ENCODE assay signal across 7 mouse cellular contexts in genomic region chr1:135585573-135585972, GRCm38 (mm10). TPM values are rescaled to one million over a fixed set of nuclear protein-coding genes. Genes with fewer than 3 reads are reported as not detected.
A peak's percentile ranks its signal among the peaks of the same experiment; 100 is the strongest.
DNase-seq lines count a peak whose midpoint lies in the region; ATAC-seq and TF ChIP-seq lines count a peak whose summit lies in the region.

No protein-coding gene starts in this region.

- DNase-seq in CD4-positive helper T cell, adult 2 months (ENCODE audit: low read depth, low spot score), result peak; percentile 15
- DNase-seq in ZHBTc4 (ENCODE audit: low read depth, low spot score), result peak; percentile 70
- DNase-seq in heart, postnatal 4 days, result peak; percentile 58
- DNase-seq in left cerebral cortex, adult 11 months (ENCODE audit: low spot score), result peak; percentile 65

- TF ChIP-seq CTCF in small intestine, adult 2 months (IDR thresholded peaks at IDR 0.05; ENCODE audit: extremely low read depth, insufficient read length, insufficient replicate concordance, low read depth, low read length), result no peak

- H3K27ac ChIP-seq in forebrain, embryonic 12.5 days, result peak overlapping the region; percentile 90
- H3K27ac ChIP-seq in small intestine, adult 2 months (ENCODE audit: insufficient read depth, low read depth, low read length), result no peak overlapping the region

- peak overlapping the region; percentile 80 for H3K9ac ChIP-seq in forebrain, embryonic 12.5 days

- ATAC-seq in forebrain, embryonic 12.5 days (ENCODE audit: low FRiP score), result peak; percentile 73

- peaks cover 60% of the 10 kb centered on the region for H3K4me1 ChIP-seq in forebrain, embryonic 12.5 days
- peaks cover 46% of the 10 kb centered on the region for H3K4me1 ChIP-seq in megakaryocyte, embryonic 14.5 days
- peaks cover 7% of the 10 kb centered on the region for H3K4me1 ChIP-seq in small intestine, adult 2 months (ENCODE audit: control insufficient read depth, insufficient read depth, insufficient read length, low read length)

- peak overlapping the region; percentile 64 for H3K4me3 ChIP-seq in forebrain, embryonic 12.5 days (replicated peaks)
- H3K4me3 ChIP-seq in megakaryocyte, embryonic 14.5 days (replicated peaks), result peak overlapping the region; percentile 88
- peak overlapping the region; percentile 62 for H3K4me3 ChIP-seq in small intestine, adult 2 months (ENCODE audit: low read depth, low read length)

- 0% methylated on average over 19 of the region's 19 CpGs for WGBS in forebrain, embryonic 12.5 days
- WGBS in small intestine, adult 2 months, result under 1% methylated on average over 18 of the region's 19 CpGs

- H3K36me3 ChIP-seq in forebrain, embryonic 12.5 days (replicated peaks), result no peaks in the 10 kb centered on the region
- peaks cover 66% of the 10 kb centered on the region for H3K36me3 ChIP-seq in megakaryocyte, embryonic 14.5 days (replicated peaks; ENCODE audit: low read length)
- H3K36me3 ChIP-seq in small intestine, adult 2 months (ENCODE audit: control insufficient read depth, insufficient read depth, low read length), result no peaks in the 10 kb centered on the region

- TF ChIP-seq POLR2A in small intestine, adult 2 months (IDR thresholded peaks at IDR 0.05; ENCODE audit: low read depth, low read length), result no peak

- no peaks in the 10 kb centered on the region for H3K9me3 ChIP-seq in forebrain, embryonic 12.5 days
- H3K9me3 ChIP-seq in megakaryocyte, embryonic 14.5 days, result no peaks in the 10 kb centered on the region

- peak overlapping the region; percentile 95 for H3K4me2 ChIP-seq in forebrain, embryonic 12.5 days

- peaks cover 5% of the 10 kb centered on the region; the same call in 1 of the 2 replicates for H3K27me3 ChIP-seq in forebrain, embryonic 12.5 days
- H3K27me3 ChIP-seq in megakaryocyte, embryonic 14.5 days (replicated peaks), result peaks cover 4% of the 10 kb centered on the region
- peaks cover 20% of the 10 kb centered on the region for H3K27me3 ChIP-seq in small intestine, adult 2 months (ENCODE audit: control insufficient read depth, insufficient read depth, low read length)

RNA-seq across cellular contexts. Expression of gene Nav1, which starts 21.5 kb away (rescaled TPM):
- 32.4 and 37.9 TPM in 2 replicates for polyA plus RNA-seq in forebrain, embryonic 12.5 days (2016; fragmentation: Nextera tagmentation; extraction: Ambion mirVana)
- total RNA-seq in heart, postnatal 4 days (2021), result 10 to 100 TPM; 53.9 to 54.8 TPM
- 13.4 and 13.9 TPM in 2 replicates for polyA plus RNA-seq in megakaryocyte, embryonic 14.5 days (2012; ENCODE audit: insufficient read depth, low replicate concordance)
- 4.7 and 6.2 TPM in 2 replicates for polyA plus RNA-seq in small intestine, adult 2 months (2012; rRNA removed)

Comparison
In these comparisons a context has a peak if more than half of its experiments do, and no peak if none do; other contexts are left out.
1. DNase-seq: peak in every context shown above with its lines; median percentile 70 in ZHBTc4; 65 in left cerebral cortex, adult 11 months; 58 in heart, postnatal 4 days; 15 in CD4-positive helper T cell, adult 2 months.